Mouse (Mus musculus) thymus, adult 2 months (tissue): ENCODE results near the gene Syt13. TPM values are rescaled to one million over a fixed set of nuclear protein-coding genes. Genes with fewer than 3 reads are reported as not detected.

Experiments
- DNase-seq: peaks from one replicate; pipeline ENCODE4 v3.0.0; 2021
- H3K27ac ChIP-seq: fragments of 200-500 bp; 2 replicates; pipeline ENCODE4 v1.5.1; 2012; ENCODE audit warnings: low read length, control low read depth; ENCODE audit not compliant: control insufficient read depth, insufficient read depth
- H3K27me3 ChIP-seq: fragments of 200-500 bp; 2 replicates; pipeline ENCODE4 v1.6.1; 2012; ENCODE audit warnings: mild to moderate bottlenecking, low read length, moderate library complexity, mixed read lengths; ENCODE audit not compliant: control insufficient read depth, insufficient read depth
- H3K36me3 ChIP-seq: fragments of 200-500 bp; 2 replicates; pipeline ENCODE4 v1.6.1; 2012; ENCODE audit warnings: mild to moderate bottlenecking, low read length, moderate library complexity; ENCODE audit not compliant: control insufficient read depth, insufficient read depth
- H3K4me1 ChIP-seq: fragments of 200-500 bp; replicated peaks from 2 replicates; pipeline ENCODE4 v1.6.1; 2012; ENCODE audit warnings: low read length; ENCODE audit not compliant: control insufficient read depth, insufficient read depth
- H3K4me3 ChIP-seq: fragments of 200-500 bp; 2 replicates; pipeline ENCODE4 v1.5.1; 2012; ENCODE audit warnings: mild to moderate bottlenecking, low read length, control low read depth, moderate library complexity; ENCODE audit not compliant: control insufficient read depth, insufficient read depth
- CTCF ChIP-seq: fragments of 200-500 bp; IDR thresholded peaks from 2 replicates; pipeline ENCODE4 v1.5.1; 2012; ENCODE audit warnings: mild to moderate bottlenecking, control low read depth, low read length, moderate library complexity, borderline replicate concordance; ENCODE audit not compliant: control insufficient read depth, poor library complexity, insufficient read depth; ENCODE audit errors: extremely low read depth
- POLR2A ChIP-seq: fragments of 200-500 bp; IDR thresholded peaks from 2 replicates; pipeline ENCODE4 v1.6.1; 2012; ENCODE audit warnings: mild to moderate bottlenecking, low read length, control low read depth, moderate library complexity; ENCODE audit not compliant: control insufficient read depth, poor library complexity, insufficient read depth; ENCODE audit errors: extremely low read depth
- WGBS: fragments of 180-500 bp; shearing (Covaris S2); methylation state at CpG from one replicate; pipeline ENCODE4 v1.1.7; 2018; 5-methylcytosine and 5-hydroxymethylcytosine counted together
- polyA plus RNA-seq: library from polyadenylated mRNA; depleted of rRNA; stranded (reverse); fragments of >200 nt; gene quantifications from 2 replicates; pipeline ENCODE4 v1.2.3, GENCODE M21; 2012

Syt13 gene
- polyA plus RNA-seq, 1 experiment, result 51.8 TPM

DNA sequence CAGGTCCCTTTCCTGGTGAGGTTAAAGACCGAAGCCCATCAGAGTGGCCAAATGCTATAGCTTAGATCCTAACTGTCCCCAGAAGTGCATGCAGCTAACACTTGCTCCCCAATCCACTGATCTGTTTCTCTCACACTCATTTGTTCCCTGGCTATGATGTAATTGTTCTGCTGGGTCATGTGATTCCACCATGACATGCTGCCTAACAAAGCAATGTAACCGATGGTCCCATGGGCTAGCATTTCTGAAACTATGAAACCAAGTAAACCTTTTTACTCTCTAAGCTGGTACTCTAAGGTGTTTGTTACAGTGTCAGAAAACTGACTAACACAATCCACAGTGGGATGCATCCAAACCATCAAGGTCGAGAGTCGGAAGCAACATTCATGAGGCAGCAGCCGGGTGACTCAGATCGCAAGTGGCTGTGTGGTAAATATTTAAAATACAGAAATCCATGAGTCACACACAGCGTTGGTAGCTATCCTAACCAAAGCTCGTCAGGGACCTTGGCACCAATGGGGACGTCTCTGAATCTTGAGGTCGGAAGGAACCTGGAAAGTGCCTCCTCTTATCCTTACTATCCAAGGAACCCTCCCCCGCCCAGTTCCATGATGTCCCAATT is 30.3 kb downstream of the Syt13 start:
- Histone ChIP-seq H3K27me3 (no peaks in the 10 kb centered on the region), H3K36me3 (0 out of 2 replicates have a peak, but pooled peaks cover 4% of the 10 kb centered on the region), H3K4me3 (no peak overlapping the region), H3K4me1 (peaks cover 65% of the 10 kb centered on the region), H3K27ac (peak overlapping the region; percentile 86)
- no peak for DNase-seq
- TF ChIP-seq POLR2A (no peak), CTCF (no peak)
- WGBS, result 89% methylated on average over 11 of the region's 11 CpGs

DNA sequence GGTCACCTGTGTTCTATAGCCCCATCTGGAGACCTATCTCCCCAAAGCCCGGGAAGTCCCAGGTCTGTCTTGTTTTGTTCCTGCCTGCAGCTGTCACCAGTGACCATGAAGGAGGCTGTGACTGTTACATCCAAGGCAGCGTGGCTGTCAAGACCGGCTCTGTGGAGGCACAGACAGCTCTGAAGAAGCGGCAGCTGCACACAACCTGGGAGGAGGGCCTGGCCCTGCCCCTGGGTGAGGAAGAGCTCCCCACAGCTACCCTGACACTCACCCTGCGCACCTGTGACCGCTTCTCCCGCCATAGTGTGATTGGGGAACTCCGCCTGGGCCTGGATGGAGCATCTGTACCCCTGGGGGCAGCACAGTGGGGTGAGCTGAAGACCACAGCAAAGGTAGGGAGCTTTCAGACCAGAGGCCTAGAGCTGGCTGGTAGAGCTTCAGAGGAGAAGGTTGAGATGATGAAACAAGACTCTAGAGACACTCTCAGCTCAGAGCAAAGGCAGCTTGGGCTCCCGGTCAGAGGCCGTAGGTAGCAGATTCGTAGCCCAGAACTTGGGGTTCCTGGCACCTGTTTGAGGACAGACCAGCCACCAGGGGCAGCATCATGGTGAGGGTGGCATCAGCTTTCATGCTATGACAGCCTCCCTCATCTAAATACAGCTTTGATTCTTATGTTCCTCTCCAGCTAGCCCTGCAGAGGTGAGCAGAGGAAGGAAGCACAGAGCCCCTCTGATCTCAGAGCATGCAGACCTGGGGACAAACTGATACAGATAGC is 31.1 kb downstream of the Syt13 start:
- H3K36me3 ChIP-seq, result no peaks in the 10 kb centered on the region
- peak overlapping the region; percentile 16 for H3K4me3 ChIP-seq
- peak overlapping the region; percentile 86 for H3K27ac ChIP-seq
- peaks cover 70% of the 10 kb centered on the region for H3K4me1 ChIP-seq
- 5% methylated on average over 11 of the region's 11 CpGs for WGBS
- H3K27me3 ChIP-seq, result no peaks in the 10 kb centered on the region
- peak; percentile 78 for DNase-seq
- TF ChIP-seq POLR2A (peak; percentile 22; the same call in 1 of the 2 replicates), CTCF (peak; percentile 74)

DNA sequence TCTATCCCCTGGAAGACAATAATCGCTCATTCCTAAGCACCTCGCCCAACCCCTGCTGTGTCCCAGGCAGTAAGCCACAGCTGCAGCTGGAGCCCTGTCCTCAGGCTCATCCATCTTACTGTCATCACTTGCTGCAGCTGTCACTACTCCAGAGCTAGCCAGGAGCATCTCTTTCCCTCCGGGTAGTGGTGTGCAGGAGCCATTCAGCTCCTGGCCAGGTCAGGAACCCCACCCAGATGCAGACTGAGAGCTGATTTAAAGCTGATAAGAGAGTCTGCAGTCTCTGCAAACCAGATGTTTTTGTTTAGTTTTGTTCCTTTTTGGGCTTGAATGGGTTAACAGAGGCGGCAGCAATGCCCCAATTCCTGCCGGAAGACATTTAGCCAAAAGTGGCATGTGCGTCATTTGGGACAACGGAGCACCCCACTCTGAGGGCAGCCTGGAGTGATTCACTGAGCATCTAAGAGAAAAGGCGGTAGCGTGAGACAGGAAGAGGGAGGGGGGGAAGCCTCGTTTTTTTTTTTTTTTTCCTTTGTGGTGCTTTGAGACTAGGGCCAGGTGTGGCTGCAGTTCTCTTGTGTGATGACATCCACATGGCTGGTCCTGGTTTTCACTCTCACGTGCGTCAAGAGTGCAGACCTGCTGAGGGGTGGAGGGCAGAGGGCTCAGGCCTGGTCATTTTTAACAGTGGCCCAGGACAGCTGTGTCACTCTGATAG is 33.2 kb downstream of the Syt13 start:
- DNase-seq, result peak; percentile 65
- H3K4me1 ChIP-seq, result peaks cover 70% of the 10 kb centered on the region
- 2% methylated on average over 12 of the region's 12 CpGs for WGBS
- no peak for TF ChIP-seq CTCF
- TF ChIP-seq POLR2A, result 0 out of 2 replicates have a peak, but pooled peaks have one; percentile 5
- H3K27me3 ChIP-seq, result no peaks in the 10 kb centered on the region
- peak overlapping the region; percentile 86 for H3K27ac ChIP-seq
- no peaks in the 10 kb centered on the region for H3K36me3 ChIP-seq
- H3K4me3 ChIP-seq, result peak overlapping the region; percentile 28

DNA sequence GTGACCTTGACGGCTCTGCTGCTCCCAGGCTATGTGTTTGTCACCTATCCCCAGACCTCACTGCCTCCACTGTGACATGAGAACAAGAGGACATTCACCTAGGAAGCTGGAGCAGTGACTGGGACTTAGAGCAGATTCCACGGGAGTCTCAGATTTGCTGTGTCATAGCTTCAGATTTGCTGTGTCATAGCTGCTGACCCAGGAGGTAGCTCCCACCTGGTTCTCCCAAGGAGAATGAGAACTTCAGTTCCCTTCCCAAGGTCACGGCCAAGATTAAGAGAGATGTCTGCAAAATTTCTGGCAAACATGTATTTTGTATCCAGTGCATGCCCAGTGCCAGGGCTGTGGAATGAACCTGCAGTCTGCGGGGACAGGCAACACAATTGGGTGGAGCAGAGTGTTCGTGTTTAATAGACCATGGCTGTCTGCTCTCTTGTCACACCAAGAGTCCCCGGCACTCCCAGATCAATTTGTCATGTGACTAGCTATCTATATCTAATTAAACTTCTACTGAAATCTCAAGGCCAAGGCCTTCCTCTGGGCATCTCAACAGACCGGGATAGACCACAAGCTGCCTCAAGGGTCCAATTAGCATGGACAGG is 33.9 kb downstream of the Syt13 start:
- H3K4me1 ChIP-seq, result peaks cover 65% of the 10 kb centered on the region
- DNase-seq, result no peak
- no peaks in the 10 kb centered on the region for H3K27me3 ChIP-seq
- 72% methylated on average over 7 of the region's 7 CpGs for WGBS
- peak overlapping the region; percentile 68 for H3K27ac ChIP-seq
- TF ChIP-seq CTCF (no peak), POLR2A (no peak)
- no peak overlapping the region for H3K4me3 ChIP-seq
- 0 out of 2 replicates have a peak, but pooled peaks cover 4% of the 10 kb centered on the region for H3K36me3 ChIP-seq

DNA sequence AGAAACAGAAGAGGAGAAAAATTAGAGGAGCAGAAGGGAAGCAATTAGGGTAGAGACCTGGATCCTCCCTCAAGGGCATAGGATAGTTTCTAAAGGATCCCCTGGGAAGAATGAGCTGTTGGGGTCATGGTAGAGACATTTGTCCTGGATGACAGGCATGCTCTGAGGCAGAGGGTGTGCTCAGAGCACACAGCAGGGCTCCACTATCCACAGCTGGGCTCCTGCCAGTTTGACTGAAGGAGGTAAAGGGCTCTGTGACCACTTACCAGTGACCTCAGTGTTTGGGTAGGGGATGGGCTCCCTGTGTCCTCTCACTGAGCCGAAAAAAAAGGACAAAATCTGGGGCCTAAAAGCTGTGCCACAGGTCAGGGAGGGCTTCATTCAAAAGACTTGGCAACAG is 34.6 kb downstream of the Syt13 start:
- WGBS, result 89% methylated on average over 1 of the region's 1 CpGs
- H3K4me3 ChIP-seq, result no peak overlapping the region
- no peak for TF ChIP-seq CTCF
- no peak for TF ChIP-seq POLR2A
- no peaks in the 10 kb centered on the region for H3K27me3 ChIP-seq
- no peak overlapping the region for H3K27ac ChIP-seq
- peaks cover 62% of the 10 kb centered on the region for H3K4me1 ChIP-seq
- no peak for DNase-seq
- H3K36me3 ChIP-seq, result 0 out of 2 replicates have a peak, but pooled peaks cover 6% of the 10 kb centered on the region

DNA sequence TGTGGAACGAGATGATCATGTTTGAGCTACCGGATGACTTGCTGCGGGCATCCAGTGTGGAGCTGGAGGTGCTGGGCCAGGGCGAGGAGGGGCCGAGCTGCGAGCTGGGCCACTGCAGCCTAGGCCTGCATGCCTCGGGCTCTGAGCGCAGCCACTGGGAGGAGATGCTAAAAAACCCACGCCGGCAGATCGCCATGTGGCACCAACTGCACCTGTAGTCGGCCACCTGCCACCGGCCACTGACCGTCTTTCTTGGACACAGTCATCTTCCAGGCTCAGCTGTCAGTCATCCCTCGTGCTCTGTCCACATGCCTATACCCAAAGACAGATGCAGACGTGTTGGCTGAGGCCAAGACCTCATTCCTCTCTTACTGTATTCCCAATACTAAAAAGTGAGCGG is 38.6 kb downstream of the Syt13 start:
- 0 out of 2 replicates have a peak, but pooled peaks cover 6% of the 10 kb centered on the region for H3K36me3 ChIP-seq

More for the DNA sequence above, 38.6 kb downstream of the Syt13 start:
- H3K4me1 ChIP-seq, result peaks cover 26% of the 10 kb centered on the region
- WGBS, result 98% methylated on average over 17 of the region's 17 CpGs
- DNase-seq, result no peak
- TF ChIP-seq CTCF, result no peak
- TF ChIP-seq POLR2A, result no peak
- H3K4me3 ChIP-seq, result no peak overlapping the region
- H3K27ac ChIP-seq, result no peak overlapping the region
- H3K27me3 ChIP-seq, result no peaks in the 10 kb centered on the region
